Mouse (Mus musculus) embryonic facial prominence, embryonic 11.5 days (tissue): ENCODE results near the gene Gm45753. TPM values are rescaled to one million over a fixed set of nuclear protein-coding genes. Genes with fewer than 3 reads are reported as not detected.

Experiments used
- ATAC-seq: fragments of 200-750 bp; cut with Nextera tagmentation; replicated peaks from 2 replicates; pipeline ENCODE4 v1.8.0; 2017; ENCODE audit warnings: low read depth; ENCODE audit not compliant: insufficient number of reproducible peaks, low FRiP score, low TSS enrichment
- DNase-seq: peaks from one replicate; pipeline ENCODE4 v3.0.0-alpha.2; 2015; ENCODE audit warnings: low spot score
- H3K27ac ChIP-seq: fragments of 300-500 bp; sonication (generic); replicated peaks from 2 replicates; pipeline ENCODE4 v1.5.1; 2014; ENCODE audit warnings: mild to moderate bottlenecking, low read depth, low read length, control low read depth
- H3K27me3 ChIP-seq: fragments of 300-500 bp; sonication (generic); 2 replicates; pipeline ENCODE4 v1.6.1; 2014; ENCODE audit warnings: mild to moderate bottlenecking, low read length, moderate library complexity, mixed read lengths; ENCODE audit not compliant: control insufficient read depth, insufficient read depth
- H3K36me3 ChIP-seq: fragments of 300-500 bp; sonication (generic); replicated peaks from 2 replicates; pipeline ENCODE4 v1.6.1; 2014; ENCODE audit warnings: low read depth, mild to moderate bottlenecking, low read length, moderate library complexity, mixed read lengths; ENCODE audit not compliant: control insufficient read depth, insufficient read depth
- H3K4me1 ChIP-seq: fragments of 300-500 bp; sonication (generic); 2 replicates; pipeline ENCODE4 v1.6.1; 2014; ENCODE audit warnings: low read length, mixed read lengths; ENCODE audit not compliant: control insufficient read depth, insufficient read depth
- H3K4me2 ChIP-seq: fragments of 300-500 bp; sonication (generic); 2 replicates; pipeline ENCODE4 v1.6.1; 2014; ENCODE audit warnings: low read depth, mild to moderate bottlenecking, control low read depth, low read length, moderate library complexity
- H3K4me3 ChIP-seq: fragments of 300-500 bp; sonication (generic); 2 replicates; pipeline ENCODE4 v1.5.1; 2014; ENCODE audit warnings: low read depth, low read length, control low read depth
- H3K9ac ChIP-seq: fragments of 300-500 bp; sonication (generic); replicated peaks from 2 replicates; pipeline ENCODE4 v1.6.1; 2014; ENCODE audit warnings: mild to moderate bottlenecking, control low read depth, low read length
- H3K9me3 ChIP-seq: fragments of 300-500 bp; sonication (generic); replicated peaks from 2 replicates; pipeline ENCODE4 v1.6.1; 2016; ENCODE audit warnings: mild to moderate bottlenecking, low read length, inconsistent platforms, mixed read lengths; ENCODE audit not compliant: control insufficient read depth
- WGBS: fragments of 180-500 bp; shearing (Covaris S2); extraction: QIAGEN DNeasy Blood & Tissue Kit; methylation state at CpG from one replicate; pipeline ENCODE4 v1.1.7; 2014; 5-methylcytosine and 5-hydroxymethylcytosine counted together
- polyA plus RNA-seq: library from polyadenylated mRNA; unstranded; fragments of >200 nt; fragmentation: Nextera tagmentation; extraction: Ambion mirVana; gene quantifications from 2 replicates; pipeline ENCODE4 v1.2.1, GENCODE M21; 2014

Gene Gm45753
- polyA plus RNA-seq, 1 experiment from 2014 or later, result not detected

- no peak overlapping the region for H3K4me3 ChIP-seq
- DNase-seq (no peak), ATAC-seq (no peak)
- H3K4me1 ChIP-seq, result no peaks in the 10 kb centered on the region
- no peak overlapping the region for H3K4me2 ChIP-seq
- H3K9me3 ChIP-seq, result no peaks in the 10 kb centered on the region
- no peaks in the 10 kb centered on the region for H3K27me3 ChIP-seq
- H3K9ac ChIP-seq, result no peak overlapping the region
- H3K36me3 ChIP-seq, result no peaks in the 10 kb centered on the region
- H3K27ac ChIP-seq, result no peak overlapping the region
Measured at GRCm38 (mm10) chr8:45269056-45269455, 39.2 kb downstream of the Gm45753 start.

DNA sequence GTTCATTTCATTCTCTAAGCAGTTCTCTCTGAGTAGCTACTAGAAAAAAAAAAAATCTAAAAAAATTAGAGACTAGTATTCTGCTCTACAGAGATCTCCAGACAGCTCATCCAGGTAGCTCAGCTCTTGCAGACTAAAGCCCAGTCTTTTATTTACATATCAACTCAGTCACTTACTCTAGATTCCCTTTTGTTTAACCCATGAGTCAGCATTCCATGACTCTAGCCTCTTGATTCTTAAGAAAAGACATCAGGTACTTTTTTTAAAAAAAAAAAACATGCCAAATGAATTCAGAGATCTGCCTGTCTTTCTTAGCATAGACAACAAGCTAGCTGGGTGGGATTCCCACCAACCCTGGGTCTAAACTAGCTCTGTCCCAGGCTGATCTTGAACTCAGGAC, 39.8 kb downstream of the Gm45753 start:
- Histone ChIP-seq H3K9me3 (no peaks in the 10 kb centered on the region), H3K4me1 (no peaks in the 10 kb centered on the region), H3K36me3 (no peaks in the 10 kb centered on the region), H3K27me3 (no peaks in the 10 kb centered on the region), H3K27ac (no peak overlapping the region), H3K4me2 (no peak overlapping the region), H3K9ac (no peak overlapping the region), H3K4me3 (no peak overlapping the region)
- DNase-seq, result no peak
- ATAC-seq, result no peak

DNA sequence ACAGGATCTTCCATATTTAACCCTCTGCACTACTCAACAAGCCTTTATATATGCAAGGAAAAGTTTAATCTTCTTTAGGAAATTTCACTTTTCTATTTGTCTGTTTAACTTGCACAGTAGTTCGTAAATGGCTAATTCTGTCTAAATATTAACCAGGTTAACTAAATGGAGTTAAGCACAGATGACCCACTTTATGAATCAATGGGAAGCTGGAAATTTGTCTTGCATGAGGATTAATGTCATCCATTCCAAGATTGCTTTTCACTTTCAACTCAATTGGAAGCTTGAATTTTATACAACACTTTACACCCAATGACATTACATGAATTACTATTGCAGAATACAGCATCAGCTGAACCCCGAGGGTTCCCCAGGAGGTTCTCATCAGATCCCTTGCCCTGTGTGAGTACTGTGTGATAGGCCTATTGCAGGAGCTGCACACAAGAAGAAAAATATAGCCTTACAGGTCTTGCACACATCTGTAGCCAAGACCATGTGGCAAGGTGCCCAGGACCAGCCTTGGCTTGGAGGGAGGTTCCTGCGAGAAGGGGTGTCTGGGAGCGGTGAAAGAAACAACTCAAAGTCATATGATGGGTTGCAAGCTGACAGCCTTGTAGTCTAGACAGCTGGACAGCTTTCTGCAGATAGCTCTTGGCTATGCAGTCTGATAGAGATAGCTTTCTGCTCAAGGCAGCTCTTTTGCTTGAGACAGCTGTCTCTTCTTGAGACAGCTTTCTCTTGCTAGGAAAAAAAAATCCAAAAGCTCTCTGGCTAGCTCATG, 40.5 kb downstream of the Gm45753 start:
- Histone ChIP-seq H3K9ac (no peak overlapping the region), H3K4me2 (no peak overlapping the region), H3K27ac (no peak overlapping the region), H3K9me3 (no peaks in the 10 kb centered on the region), H3K4me3 (no peak overlapping the region), H3K4me1 (no peaks in the 10 kb centered on the region), H3K27me3 (no peaks in the 10 kb centered on the region), H3K36me3 (no peaks in the 10 kb centered on the region)
- WGBS, result 86% methylated on average over 4 of the region's 4 CpGs
- DNase-seq, result no peak
- no peak for ATAC-seq

DNA sequence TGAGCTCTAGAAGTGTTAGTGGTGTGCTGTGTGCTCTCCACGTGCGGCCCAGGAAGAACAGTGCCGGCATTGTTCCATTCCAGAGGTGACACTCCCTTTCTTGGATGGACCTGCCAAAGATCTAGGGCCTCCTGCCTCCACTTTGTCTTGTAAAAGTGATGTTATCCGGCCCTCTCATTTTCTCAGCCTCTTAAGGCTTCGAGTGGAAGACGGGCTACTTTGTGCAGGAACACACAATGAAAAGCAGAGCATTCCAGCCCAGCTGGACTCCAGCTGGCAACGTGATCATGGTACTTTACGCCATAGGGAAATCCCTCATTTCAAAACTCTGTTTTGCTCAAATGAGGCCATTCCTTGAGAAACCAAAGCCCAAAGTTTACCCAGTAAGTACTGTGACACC, 41.3 kb downstream of the Gm45753 start:
- 50% methylated on average over 8 of the region's 8 CpGs for WGBS

GRCm38 (mm10) chr8:45264918-45265317, 43.3 kb downstream of the Gm45753 start:
- no peaks in the 10 kb centered on the region for H3K27me3 ChIP-seq
- no peak overlapping the region for H3K9ac ChIP-seq
- no peaks in the 10 kb centered on the region for H3K36me3 ChIP-seq
- H3K4me2 ChIP-seq, result no peak overlapping the region
- DNase-seq (no peak), ATAC-seq (no peak)
- WGBS, result 89% methylated on average over 4 of the region's 4 CpGs
- H3K4me3 ChIP-seq, result no peak overlapping the region
- no peak overlapping the region for H3K27ac ChIP-seq
- no peaks in the 10 kb centered on the region for H3K4me1 ChIP-seq
- no peaks in the 10 kb centered on the region for H3K9me3 ChIP-seq

More for the DNA sequence above, 41.3 kb downstream of the Gm45753 start:
- H3K4me3 ChIP-seq, result no peak overlapping the region
- H3K9me3 ChIP-seq, result no peaks in the 10 kb centered on the region
- H3K4me2 ChIP-seq, result no peak overlapping the region
- no peaks in the 10 kb centered on the region for H3K36me3 ChIP-seq
- ATAC-seq, result no peak
- DNase-seq, result no peak
- no peak overlapping the region for H3K9ac ChIP-seq
- no peaks in the 10 kb centered on the region for H3K4me1 ChIP-seq
- H3K27me3 ChIP-seq, result no peaks in the 10 kb centered on the region
- H3K27ac ChIP-seq, result no peak overlapping the region

GRCm38 (mm10) chr8:45262851-45263250, 45.4 kb downstream of the Gm45753 start:
- Histone ChIP-seq H3K4me1 (no peaks in the 10 kb centered on the region), H3K4me3 (no peak overlapping the region), H3K36me3 (no peaks in the 10 kb centered on the region), H3K27me3 (no peaks in the 10 kb centered on the region), H3K9me3 (no peaks in the 10 kb centered on the region), H3K9ac (no peak overlapping the region), H3K4me2 (no peak overlapping the region), H3K27ac (no peak overlapping the region)
- WGBS, result 76% methylated on average over 3 of the region's 3 CpGs
- DNase-seq, result no peak
- ATAC-seq, result no peak

GRCm38 (mm10) chr8:45261920-45262319, 46.3 kb downstream of the Gm45753 start, which contains the start of gene F11:
Gene F11 (minus strand): TSS chr8:45262031.
- 73% methylated on average over 10 of the region's 10 CpGs for WGBS
- no peaks in the 10 kb centered on the region for H3K36me3 ChIP-seq

GRCm38 (mm10) chr8:45258421-45258820, 49.8 kb downstream of the Gm45753 start:
- no peaks in the 10 kb centered on the region for H3K4me1 ChIP-seq
- no peaks in the 10 kb centered on the region for H3K9me3 ChIP-seq
- no peaks in the 10 kb centered on the region for H3K27me3 ChIP-seq
- no peak overlapping the region for H3K27ac ChIP-seq
- no peaks in the 10 kb centered on the region for H3K36me3 ChIP-seq
- no peak overlapping the region for H3K4me2 ChIP-seq
- ATAC-seq (no peak), DNase-seq (no peak)
- 83% methylated on average over 8 of the region's 8 CpGs for WGBS
- H3K9ac ChIP-seq, result no peak overlapping the region
- no peak overlapping the region for H3K4me3 ChIP-seq

More at GRCm38 (mm10) chr8:45261920-45262319, 46.3 kb downstream of the Gm45753 start, which contains the start of gene F11:
- Histone ChIP-seq H3K4me1 (no peaks in the 10 kb centered on the region), H3K9me3 (no peaks in the 10 kb centered on the region), H3K4me3 (no peak within 1 kb of the TSS), H3K9ac (no peak within 1 kb of the TSS), H3K4me2 (no peak within 1 kb of the TSS), H3K27ac (no peak within 1 kb of the TSS), H3K27me3 (no peaks in the 10 kb centered on the region)
- ATAC-seq (no peak), DNase-seq (no peak)
